Mouse (Mus musculus) megakaryocyte, embryonic 14.5 days (primary cell): ENCODE results near the gene Zcchc9.

ENCODE experiments used
- FLI1 ChIP-seq: IDR thresholded peaks from 2 replicates; pipeline ENCODE4 v1.6.1; 2012; ENCODE audit warnings: low read length, inconsistent platforms, mixed read lengths
- GATA1 ChIP-seq: IDR thresholded peaks from 3 replicates; pipeline ENCODE4 v1.6.1; 2012; ENCODE audit warnings: mixed read lengths, low read length, inconsistent platforms, borderline replicate concordance

GRCm38 (mm10) chr13:91759791-91760190 lies 47.7 kb downstream of the Zcchc9 start:
- TF ChIP-seq FLI1 = no peak
- no peak for TF ChIP-seq GATA1
